Mouse (Mus musculus) ovary, postnatal 14 days (tissue): ENCODE measurements around the gene Calm5.
"Not testable (repeated sequence)": the region's sequence is repeated elsewhere in the genome, so short reads cannot be mapped to it uniquely, and the experiment has no call there.

Experiments
- DNase-seq: peaks from one replicate; pipeline ENCODE4 v3.0.0; 2022; ENCODE audit warnings: low spot score

Calm5 gene

GRCm38 (mm10) chr13:3866355-3867052 is 12.5 kb downstream of the Calm5 start:
- no peak for DNase-seq

- no peak for DNase-seq
These were observed 13.2 kb downstream of the Calm5 start for GRCm38 (mm10) chr13:3867158-3867557.

- no peak for DNase-seq
These were observed 15.9 kb downstream of the Calm5 start for GRCm38 (mm10) chr13:3869901-3870300.

- DNase-seq: no peak
These were observed 18.9 kb downstream of the Calm5 start for GRCm38 (mm10) chr13:3872832-3873231.

GRCm38 (mm10) chr13:3876448-3876847 is 22.5 kb downstream of the Calm5 start:
- DNase-seq: no peak

- no peak for DNase-seq
These were observed 23.2 kb downstream of the Calm5 start for GRCm38 (mm10) chr13:3877185-3877584.

GRCm38 (mm10) chr13:3877679-3878220 is 23.8 kb downstream of the Calm5 start:
- DNase-seq: no peak

GRCm38 (mm10) chr13:3886663-3887062 is 32.7 kb downstream of the Calm5 start:
- DNase-seq: no peak

- DNase-seq: no peak
These were observed 35.1 kb downstream of the Calm5 start for GRCm38 (mm10) chr13:3889111-3889510.

GRCm38 (mm10) chr13:3890061-3890460 is 36.1 kb downstream of the Calm5 start:
- no peak for DNase-seq

GRCm38 (mm10) chr13:3891479-3892087 is 37.6 kb downstream of the Calm5 start:
- no peak for DNase-seq

- no peak for DNase-seq
These were observed 38.6 kb downstream of the Calm5 start for GRCm38 (mm10) chr13:3892601-3893000.

- peak; percentile 81 for DNase-seq
These were observed 39.3 kb downstream of the Calm5 start for GRCm38 (mm10) chr13:3893126-3893734.

GRCm38 (mm10) chr13:3894549-3894948 is 40.6 kb downstream of the Calm5 start:
- no peak for DNase-seq

GRCm38 (mm10) chr13:3895397-3895980 is 41.5 kb downstream of the Calm5 start:
- no peak for DNase-seq

GRCm38 (mm10) chr13:3896032-3896431 is 42.1 kb downstream of the Calm5 start:
- DNase-seq: no peak

GRCm38 (mm10) chr13:3896913-3897312 is 42.9 kb downstream of the Calm5 start:
- peak; percentile 59 for DNase-seq

GRCm38 (mm10) chr13:3898202-3898601 is 44.2 kb downstream of the Calm5 start:
- DNase-seq: not testable (repeated sequence)

- DNase-seq: no peak
These were observed 45.3 kb downstream of the Calm5 start for GRCm38 (mm10) chr13:3899301-3899700.
